Mouse (Mus musculus) cerebral cortex, adult 2 months (tissue): ENCODE results near the gene Olfr557.

Source experiments
- WGBS: fragments of 180-500 bp; shearing (Covaris S2); methylation state at CpG from one replicate; pipeline ENCODE4 v1.1.7; 2018; 5-methylcytosine and 5-hydroxymethylcytosine counted together

Gene Olfr557

GRCm38 (mm10) chr7:102695358-102696125 lies at the start of gene Olfr557:
Gene Olfr557, plus strand, starts transcription at chr7:102695910.
- 81% methylated on average over 5 of the region's 5 CpGs for WGBS

DNA sequence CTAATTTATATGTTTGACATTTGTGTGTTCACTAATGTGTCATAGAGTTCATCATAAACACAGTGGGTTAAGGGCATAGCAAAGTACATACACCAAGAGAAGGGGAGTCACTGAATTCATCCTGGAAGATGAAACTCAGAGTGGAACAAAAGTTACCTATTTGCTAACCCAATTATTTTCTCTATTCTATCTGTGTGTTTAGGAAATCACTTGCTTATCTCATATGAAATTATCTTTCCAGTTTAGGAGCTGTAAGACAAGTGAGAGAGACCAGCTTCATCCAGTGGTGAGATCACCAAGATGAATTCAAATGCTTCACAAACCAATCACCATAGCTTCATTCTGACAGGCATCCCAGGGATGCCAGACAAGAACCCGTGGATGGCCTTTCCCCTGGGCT lies 37.2 kb upstream of the Olfr557 start, which contains the start of gene Olfr555:
Gene Olfr555, plus strand, starts transcription at position 301 of the 400 bp plus-strand sequence.
- WGBS: 88% methylated on average over 1 of the region's 1 CpGs

GRCm38 (mm10) chr7:102664599-102664998 lies 31.1 kb upstream of the Olfr557 start, which contains the start of gene Olfr556:
Gene Olfr556, plus strand, starts transcription at chr7:102664899.
- 67% methylated on average over 3 of the region's 3 CpGs for WGBS

- WGBS: 27% methylated on average over 2 of the region's 2 CpGs
Measured at GRCm38 (mm10) chr7:102665378-102665777, 30.3 kb upstream of the Olfr557 start.

DNA sequence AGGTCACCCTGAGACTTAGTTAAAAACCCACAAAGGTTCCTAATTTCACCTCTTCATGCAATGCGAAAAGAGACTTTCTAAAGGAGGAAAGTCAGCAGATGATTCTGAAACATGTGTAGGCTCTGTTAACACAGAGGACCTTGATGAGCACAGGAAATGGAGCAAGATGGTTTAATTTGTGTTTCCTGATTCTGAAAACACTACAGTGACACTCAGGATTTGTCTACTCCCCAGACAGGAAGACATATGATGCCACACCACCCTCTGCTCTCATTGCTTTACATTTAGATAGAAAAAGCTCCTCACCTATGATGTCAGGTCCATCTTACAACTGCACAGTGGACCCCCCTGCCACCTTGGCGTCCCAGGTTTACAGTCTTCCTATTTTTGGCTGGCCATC lies 19.5 kb upstream of the Olfr557 start:
- WGBS: 75% methylated on average over 2 of the region's 2 CpGs

DNA sequence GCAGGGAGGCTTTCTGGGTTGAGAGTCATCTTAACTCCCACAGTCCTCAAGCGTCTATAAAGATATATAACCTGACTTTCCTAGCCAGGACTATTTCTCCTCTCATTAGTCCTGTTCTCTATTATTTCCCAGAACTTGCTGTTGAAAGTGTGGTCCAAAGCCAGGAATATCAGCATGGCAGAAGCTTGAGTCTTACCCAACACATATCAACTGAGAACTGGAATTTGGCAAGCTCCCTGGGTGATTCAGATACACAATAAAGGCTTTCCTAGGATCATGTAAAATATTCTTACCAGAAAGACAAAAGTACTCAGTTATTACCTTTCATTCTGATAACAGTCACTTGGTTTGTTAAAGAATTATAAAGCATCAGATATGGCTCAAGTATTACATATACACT lies 13.8 kb upstream of the Olfr557 start:
- WGBS: 88% methylated on average over 1 of the region's 1 CpGs

DNA sequence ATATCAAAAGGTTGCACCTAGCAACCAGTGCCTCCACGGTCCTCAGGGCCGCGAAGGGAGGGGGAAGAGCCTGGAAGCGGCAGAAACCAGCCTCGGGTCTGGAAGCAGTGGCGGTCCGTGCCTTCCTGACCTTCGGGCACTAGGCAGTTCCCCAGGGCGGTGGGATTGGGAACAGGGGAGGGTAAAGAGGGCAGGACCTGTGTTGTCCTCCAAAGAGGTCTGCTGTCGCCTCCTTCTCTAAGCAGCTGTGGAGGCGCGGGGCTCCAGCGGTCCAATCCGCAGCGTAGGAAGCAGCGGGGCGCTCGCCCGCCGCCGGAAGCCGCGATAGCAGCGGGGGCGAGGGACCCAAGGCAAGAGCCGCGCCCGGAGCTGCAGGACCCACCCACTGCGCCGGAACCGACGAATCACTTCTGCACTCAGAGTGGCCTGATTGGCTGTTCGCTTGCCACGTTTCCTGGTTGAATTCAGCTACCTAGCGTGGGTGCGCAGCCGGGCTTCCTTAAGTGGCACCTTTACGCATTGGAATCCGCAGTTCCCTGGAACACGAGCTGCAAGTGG lies 8.7 kb upstream of the Olfr557 start, which contains the start of gene Trim68:
Gene Trim68, minus strand, starts transcription at position 384 of the 558 bp plus-strand sequence.
- under 1% methylated on average over 40 of the region's 40 CpGs for WGBS

- WGBS: 88% methylated on average over 7 of the region's 7 CpGs
Measured at GRCm38 (mm10) chr7:102698461-102698860, 2.8 kb downstream of the Olfr557 start.

DNA sequence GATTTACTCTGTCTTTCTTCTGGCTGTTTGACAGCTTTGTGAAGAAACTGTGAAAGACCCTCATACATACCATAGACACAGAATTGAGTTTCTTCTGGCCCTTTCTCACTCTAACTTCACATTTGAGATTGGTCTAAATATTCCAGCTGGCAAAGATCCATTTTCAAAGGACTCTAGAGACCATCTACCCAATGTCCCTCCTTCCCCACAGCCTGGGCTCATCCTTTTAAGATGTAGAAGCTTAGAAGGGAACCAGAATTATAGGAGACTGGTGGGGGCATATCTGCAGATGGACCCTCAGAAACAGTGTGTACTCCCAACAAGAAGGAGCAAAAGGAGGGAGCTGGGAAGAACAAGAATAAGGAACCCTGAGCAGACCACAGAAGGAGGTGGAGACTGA lies 6.2 kb downstream of the Olfr557 start, which contains the start of gene Olfr558:
Gene Olfr558, plus strand, starts transcription at position 301 of the 400 bp plus-strand sequence.

GRCm38 (mm10) chr7:102718970-102719369 lies 23.3 kb downstream of the Olfr557 start, which contains the start of gene Olfr33:
Gene Olfr33, minus strand, starts transcription at chr7:102719070.
- 35% methylated on average over 1 of the region's 1 CpGs for WGBS

DNA sequence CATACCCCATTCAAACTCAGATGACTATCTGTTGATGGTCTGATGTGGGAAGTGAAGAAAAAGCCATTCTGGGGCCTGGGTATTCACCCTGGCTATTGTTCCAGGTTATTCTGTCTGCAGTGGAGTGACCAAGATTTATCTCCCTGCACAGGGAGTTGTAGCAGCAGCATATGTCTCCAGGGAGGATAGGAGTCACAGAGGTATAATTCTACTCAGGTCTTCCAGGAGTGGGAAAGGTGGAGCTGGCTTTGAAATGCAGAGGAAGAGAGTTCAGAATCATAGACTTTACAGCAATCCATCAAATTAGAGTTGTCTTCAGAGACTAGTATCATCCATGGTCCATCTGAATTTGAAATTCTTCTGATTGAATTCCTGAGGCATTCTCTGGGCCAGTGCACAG lies 31.7 kb downstream of the Olfr557 start, which contains the start of gene Olfr559:
Gene Olfr559, minus strand, starts transcription at position 101 of the 400 bp plus-strand sequence.

GRCm38 (mm10) chr7:102733793-102734192 lies 38.1 kb downstream of the Olfr557 start:
- 72% methylated on average over 1 of the region's 1 CpGs for WGBS

DNA sequence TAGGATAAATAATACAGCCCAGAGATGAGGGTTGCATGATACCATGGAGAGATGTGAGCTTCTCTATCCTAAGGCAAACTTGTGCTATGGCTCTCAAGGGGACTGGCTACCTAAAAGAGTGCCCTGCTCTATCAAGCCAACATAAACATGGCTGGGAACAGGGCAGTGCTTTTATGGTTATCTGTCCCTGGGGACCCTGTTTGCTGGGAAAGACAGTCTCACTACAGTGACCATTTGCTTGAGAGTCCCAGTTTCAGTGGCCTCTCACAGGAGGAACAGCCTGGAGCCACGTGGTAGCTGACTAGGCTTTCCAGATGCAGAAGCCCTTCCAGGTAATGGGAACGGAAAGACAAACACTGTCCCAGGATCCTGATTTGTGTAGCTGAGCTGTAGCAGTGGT lies 42.0 kb downstream of the Olfr557 start:
- 69% methylated on average over 2 of the region's 2 CpGs for WGBS
